Mouse (Mus musculus): ENCODE data around the gene Magi1.

GRCm38 (mm10) chr6:93826875-93827274 is 456.8 kb downstream of the Magi1 start:
- TF ChIP-seq CTCF (IDR thresholded peaks at IDR 0.05; ENCODE audit: borderline replicate concordance, insufficient read depth, low read depth, low read length): no peak
- no peak for TF ChIP-seq POLR2A (IDR thresholded peaks at IDR 0.05; ENCODE audit: borderline replicate concordance, insufficient read depth, low read length)

Measured in cerebellum, adult 2 months (tissue).